ENCODE assay signal across 38 mouse cellular contexts in genomic region chr9:21854894-21855293, GRCm38 (mm10). TPM values are rescaled to one million over a fixed set of nuclear protein-coding genes. Genes with fewer than 3 reads are reported as not detected.
DNase-seq lines count a peak whose midpoint lies in the region; ATAC-seq and TF ChIP-seq lines count a peak whose summit lies in the region.
"Had no signal": no experiment of that assay in that cellular context is flagged by ENCODE, and none has a peak within 500 bp of the region (broad histone marks: within the 10 kb centered on the region; RNA-seq: fewer than 3 reads in every experiment).

No protein-coding gene starts in this region.

- no peaks in the 10 kb centered on the region for H3K27me3 ChIP-seq in intestine, postnatal 0 days (replicated peaks; ENCODE audit: control insufficient read depth, insufficient read depth, low read length)
- H3K27me3 ChIP-seq in forebrain, embryonic 11.5 days (ENCODE audit: control insufficient read depth, insufficient read depth, low read length) = no peaks in the 10 kb centered on the region
- H3K27me3 ChIP-seq: heart, embryonic 13.5 days; limb, embryonic 12.5 days; liver, embryonic 12.5 days had no signal

- ATAC-seq in intestine, postnatal 0 days = peak; percentile 81
- ATAC-seq in forebrain, embryonic 11.5 days (replicated peaks; ENCODE audit: low FRiP score) = no peak
- ATAC-seq: activated CD4-positive, CD25-positive, alpha-beta regulatory T cell, adult 4 months; hindbrain, embryonic 16.5 days; liver, embryonic 12.5 days; liver, postnatal 0 days; midbrain, embryonic 16.5 days had no signal

- peak; percentile 16 for DNase-seq in gastrocnemius, adult 2 months
- no peak for DNase-seq in gastrocnemius, postnatal 10 days
- DNase-seq in urinary bladder, postnatal 25 days (ENCODE audit: low spot score) = peak; percentile 41
- no peak for DNase-seq in urinary bladder, postnatal 10 days (ENCODE audit: low spot score)
- DNase-seq in urinary bladder, postnatal 36 days (ENCODE audit: low spot score in 2 of 2) = peak; percentile 62 to 63
- DNase-seq in forebrain, embryonic 11.5 days (ENCODE audit: low spot score) = no peak
- no peak for DNase-seq in right cerebral cortex, postnatal 14 days
- DNase-seq: cerebellum, adult 11-12 months; cerebellum, postnatal 14 days; gastrocnemius, postnatal 25 days; heart, adult 18-20 months; heart, postnatal 10 days; kidney, adult 9 months; kidney, postnatal 10 days; liver, postnatal 0 days; lung, postnatal 36 days; thymus, postnatal 4 days had no signal

- 36% methylated on average over 6 of the region's 6 CpGs for WGBS in intestine, postnatal 0 days
- WGBS in forebrain, embryonic 11.5 days = 88% methylated on average over 6 of the region's 6 CpGs

- H3K9me3 ChIP-seq in intestine, postnatal 0 days (ENCODE audit: control insufficient read depth) = no peaks in the 10 kb centered on the region
- H3K9me3 ChIP-seq in forebrain, embryonic 11.5 days (ENCODE audit: control insufficient read depth, low read length) = no peaks in the 10 kb centered on the region
- H3K9me3 ChIP-seq: forebrain, embryonic 12.5 days; heart, embryonic 13.5 days; hindbrain, embryonic 10.5 days; limb, embryonic 12.5 days; liver, embryonic 12.5 days had no signal

- H3K36me3 ChIP-seq in intestine, postnatal 0 days (ENCODE audit: control insufficient read depth, insufficient read depth) = no peaks in the 10 kb centered on the region
- H3K36me3 ChIP-seq in forebrain, embryonic 11.5 days (ENCODE audit: control insufficient read depth, insufficient read depth, low read length) = no peaks in the 10 kb centered on the region
- H3K36me3 ChIP-seq: forebrain, embryonic 12.5 days; heart, embryonic 13.5 days; hindbrain, embryonic 10.5 days; limb, embryonic 12.5 days; liver, embryonic 12.5 days had no signal

- no peak overlapping the region for H3K4me3 ChIP-seq in gastrocnemius, adult 2 months
- H3K4me3 ChIP-seq in intestine, postnatal 0 days (ENCODE audit: low read depth, low read length) = no peak overlapping the region
- no peak overlapping the region for H3K4me3 ChIP-seq in forebrain, embryonic 11.5 days (ENCODE audit: low read depth, low read length)
- H3K4me3 ChIP-seq: erythroblast, embryonic 14.5 days; forebrain, embryonic 12.5 days; heart, embryonic 13.5 days; hindbrain, embryonic 10.5 days; limb, embryonic 12.5 days; liver, embryonic 12.5 days had no signal

- H3K9ac ChIP-seq in intestine, postnatal 0 days (ENCODE audit: low read depth, low read length) = no peak overlapping the region
- no peak overlapping the region for H3K9ac ChIP-seq in forebrain, embryonic 11.5 days (ENCODE audit: low read length)
- H3K9ac ChIP-seq: forebrain, embryonic 12.5 days; heart, embryonic 13.5 days; limb, embryonic 12.5 days; liver, embryonic 12.5 days; liver, postnatal 0 days had no signal

- peak overlapping the region; percentile 24; the same call in 1 of the 2 replicates for H3K4me2 ChIP-seq in intestine, postnatal 0 days (replicated peaks; ENCODE audit: low read depth)
- H3K4me2 ChIP-seq in forebrain, embryonic 11.5 days (ENCODE audit: low read depth, low read length, severe bottlenecking) = no peak overlapping the region
- H3K4me2 ChIP-seq: forebrain, embryonic 12.5 days; heart, embryonic 13.5 days; limb, embryonic 12.5 days; liver, embryonic 12.5 days; midbrain, embryonic 11.5 days had no signal

- TF ChIP-seq CTCF in gastrocnemius, adult 2 months (IDR thresholded peaks at IDR 0.05) = no peak
- TF ChIP-seq CTCF in intestine, postnatal 0 days (IDR thresholded peaks at IDR 0.05; ENCODE audit: low read depth) = no peak

- 0 out of 2 replicates have a peak, but pooled peaks cover 7% of the 10 kb centered on the region for H3K4me1 ChIP-seq in intestine, postnatal 0 days (replicated peaks; ENCODE audit: control insufficient read depth, insufficient read depth, low read length)
- no peaks in the 10 kb centered on the region; the same call in 1 of the 2 replicates for H3K4me1 ChIP-seq in forebrain, embryonic 11.5 days (replicated peaks; ENCODE audit: control insufficient read depth, insufficient read depth, low read length)

- no peak overlapping the region for H3K27ac ChIP-seq in gastrocnemius, adult 2 months
- H3K27ac ChIP-seq in intestine, postnatal 0 days (ENCODE audit: low read depth, low read length) = peak overlapping the region; percentile 73; the same call in 1 of the 2 replicates
- H3K27ac ChIP-seq in forebrain, embryonic 11.5 days (ENCODE audit: low read depth, low read length) = no peak overlapping the region
- H3K27ac ChIP-seq: forebrain, embryonic 12.5 days; heart, embryonic 13.5 days; hindbrain, embryonic 10.5 days; limb, embryonic 12.5 days; liver, embryonic 12.5 days had no signal

- intact Hi-C loops in gastrocnemius, adult 2 months (cut with DNase I) = no loop called here

RNA-seq across cellular contexts. Expression of gene Dock6, which starts 2.5 kb away (rescaled TPM):
- total RNA-seq in gastrocnemius, adult 2 months (2021) = 10 to 100 TPM in 1 of 2 experiments, 1 to 10 TPM in 1; 9.4 to 10.5 TPM
- 10 to 100 TPM; 26.9 to 32.9 TPM for total RNA-seq in gastrocnemius, postnatal 10 days (2021)
- polyA plus RNA-seq in intestine, postnatal 0 days (2015; fragmentation: Nextera tagmentation; extraction: Ambion mirVana) = 15.5 and 18.4 TPM in 2 replicates
- 25.5 and 27.5 TPM in 2 replicates for polyA plus RNA-seq in forebrain, embryonic 11.5 days (2014; fragmentation: Nextera tagmentation; extraction: Ambion mirVana)

RNA-seq across cellular contexts. Expression of gene Angptl8, which starts 19.6 kb away (rescaled TPM):
- total RNA-seq in gastrocnemius, adult 2 months (2021) = not detected
- under 1 TPM in 1 of 2 experiments, not detected in 1; 0.43 TPM for total RNA-seq in gastrocnemius, postnatal 10 days (2021)
- 15.9 and 21.1 TPM in 2 replicates for polyA plus RNA-seq in intestine, postnatal 0 days (2015; fragmentation: Nextera tagmentation; extraction: Ambion mirVana)
- polyA plus RNA-seq in forebrain, embryonic 11.5 days (2014; fragmentation: Nextera tagmentation; extraction: Ambion mirVana) = 0.60 TPM in 1 of 2 replicates, not detected in the other
- total RNA-seq: CH12.LX; ES-E14; layer of hippocampus, adult 18-20 months; layer of hippocampus, postnatal 10 days; left cerebral cortex, adult 18-20 months; left cerebral cortex, postnatal 25 days; neutrophil, adult 5-6 weeks had no signal
- polyA plus RNA-seq: activated CD4-positive, CD25-positive, alpha-beta regulatory T cell, adult 4 months; cortical plate, adult 2 months; neural tube, embryonic 11.5 days; testis, adult 2 months had no signal

RNA-seq across cellular contexts. Expression of gene Kank2, which starts 56.4 kb away (rescaled TPM):
- 10 to 100 TPM; 11.5 to 16.6 TPM for total RNA-seq in gastrocnemius, adult 2 months (2021)
- 10 to 100 TPM; 27.4 to 31.6 TPM for total RNA-seq in gastrocnemius, postnatal 10 days (2021)
- 6.4 TPM in 2 replicates for polyA plus RNA-seq in intestine, postnatal 0 days (2015; fragmentation: Nextera tagmentation; extraction: Ambion mirVana)
- 5.1 and 5.9 TPM in 2 replicates for polyA plus RNA-seq in forebrain, embryonic 11.5 days (2014; fragmentation: Nextera tagmentation; extraction: Ambion mirVana)
- polyA plus RNA-seq: activated CD4-positive, CD25-positive, alpha-beta regulatory T cell, adult 4 months had no signal

Comparison
In these comparisons a context has a peak if more than half of its experiments do, and no peak if none do; other contexts are left out.
1. DNase-seq: peak in gastrocnemius, adult 2 months (single experiment), urinary bladder, postnatal 25 days (single experiment) and urinary bladder, postnatal 36 days (2 of 2); none in gastrocnemius, postnatal 10 days (single experiment), urinary bladder, postnatal 10 days (single experiment), forebrain, embryonic 11.5 days (single experiment) and right cerebral cortex, postnatal 14 days (single experiment).